Mouse (Mus musculus) ZHBTc4 (cell line): ENCODE data around the gene Pla2g2e.
"Not testable (repeated sequence)": the region's sequence is repeated elsewhere in the genome, so short reads cannot be mapped to it uniquely, and the experiment has no call there.

Experiments
- DNase-seq: peaks from one replicate; pipeline ENCODE4 v3.0.0-alpha.2; 2011; ENCODE audit warnings: low read depth, low spot score

Pla2g2e gene

DNA sequence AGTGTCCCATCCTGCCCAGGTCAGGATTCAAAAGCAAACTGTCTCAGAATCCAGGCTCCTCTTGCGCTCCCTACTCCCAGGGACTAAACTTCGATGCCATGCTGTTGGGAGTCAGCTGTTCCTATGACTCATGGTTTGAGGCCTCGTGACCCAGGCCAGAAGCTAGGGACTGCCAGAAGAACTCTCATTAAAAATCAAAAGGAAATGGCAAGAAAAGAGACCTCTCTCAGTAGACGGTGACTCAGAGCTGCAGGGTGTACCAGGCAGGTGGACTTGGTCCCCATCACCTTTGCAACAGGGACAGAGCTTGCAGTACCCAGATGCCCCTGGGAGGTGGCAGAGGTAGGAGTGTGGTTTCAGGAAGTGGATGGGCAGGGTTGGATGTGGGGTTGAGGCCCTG, at the start of gene Pla2g2e:
TSS of gene Pla2g2e (plus strand) at position 212 of the 400 bp plus-strand sequence.
- no peak for DNase-seq

DNA sequence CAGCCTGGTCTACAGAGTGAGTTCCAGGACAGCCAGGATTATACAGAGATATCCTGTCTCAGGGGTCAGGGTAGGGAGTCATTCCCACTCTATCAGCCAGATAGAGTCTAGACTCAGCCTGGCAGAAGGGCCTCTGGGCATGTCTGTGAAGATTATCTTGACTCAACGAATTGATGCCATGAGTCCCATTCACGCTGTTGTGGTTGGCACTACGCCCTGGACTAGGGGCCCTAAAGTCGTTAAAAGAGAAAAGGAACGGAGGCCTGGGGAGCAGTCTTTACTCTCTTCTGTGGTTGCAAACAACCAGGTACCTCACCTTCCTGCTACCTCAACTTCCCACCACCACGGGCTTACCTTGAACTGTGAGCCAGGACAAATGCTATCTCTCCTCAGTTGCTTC, 37.9 kb upstream of the Pla2g2e start:
- no peak for DNase-seq

DNA sequence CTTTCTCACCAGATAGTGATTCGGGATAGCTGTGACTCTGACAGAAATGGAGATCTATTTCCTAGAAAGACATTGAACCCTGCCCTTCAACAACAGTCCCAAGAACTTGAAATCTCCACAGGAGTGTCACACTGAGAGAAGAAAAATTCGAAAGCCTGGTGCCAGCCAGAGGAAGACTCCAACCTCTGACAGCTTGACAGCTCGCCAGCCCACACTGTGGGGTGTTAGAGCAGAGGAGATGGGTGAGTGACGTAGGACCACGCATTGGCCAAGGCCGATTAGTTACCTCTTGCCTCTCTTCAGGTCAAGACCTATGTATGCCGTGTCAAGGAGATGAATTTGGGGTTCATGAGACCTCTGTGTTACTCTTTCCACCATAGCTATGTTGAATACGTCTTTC, 37.0 kb upstream of the Pla2g2e start:
- no peak for DNase-seq

DNA sequence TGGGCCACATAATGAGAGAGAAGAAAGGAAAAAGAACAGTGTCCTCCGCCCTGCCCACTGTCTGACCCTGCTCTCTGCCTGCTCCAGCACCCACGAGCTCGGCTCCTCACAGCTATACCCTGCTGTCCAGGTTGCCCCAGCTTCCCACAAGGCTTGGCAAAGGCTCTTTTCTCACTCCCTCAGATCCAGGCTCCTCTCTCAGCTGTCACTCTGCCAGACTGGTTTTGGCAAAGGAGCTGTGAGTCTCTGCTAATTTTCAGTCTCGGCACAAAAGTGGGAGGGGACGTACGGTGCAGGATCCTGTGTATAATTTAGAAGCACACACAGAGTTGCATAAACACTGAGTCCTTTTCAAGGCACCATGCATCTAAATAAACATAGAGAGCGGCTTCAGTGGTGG, 36.4 kb upstream of the Pla2g2e start:
- no peak for DNase-seq

DNA sequence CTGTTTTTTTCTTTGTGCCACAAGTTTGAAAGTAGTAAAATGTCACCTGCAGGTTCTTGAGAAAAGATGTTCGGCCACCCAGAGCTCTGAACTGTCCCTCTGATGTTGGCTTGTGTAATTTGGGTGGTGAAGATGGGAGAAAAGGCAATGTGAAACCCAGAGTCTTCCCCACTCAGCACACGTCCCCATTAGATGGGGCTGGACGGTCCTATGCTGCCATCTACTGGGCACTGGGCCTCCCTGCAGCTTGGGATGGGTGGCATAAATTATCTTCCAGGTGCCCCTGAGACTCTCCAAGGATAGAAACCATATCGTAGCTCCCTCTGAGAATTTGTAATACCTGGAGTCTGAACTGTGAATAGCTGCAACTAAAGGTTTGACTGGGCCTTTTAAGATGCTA, 26.3 kb upstream of the Pla2g2e start:
- peak; percentile 81 for DNase-seq

DNA sequence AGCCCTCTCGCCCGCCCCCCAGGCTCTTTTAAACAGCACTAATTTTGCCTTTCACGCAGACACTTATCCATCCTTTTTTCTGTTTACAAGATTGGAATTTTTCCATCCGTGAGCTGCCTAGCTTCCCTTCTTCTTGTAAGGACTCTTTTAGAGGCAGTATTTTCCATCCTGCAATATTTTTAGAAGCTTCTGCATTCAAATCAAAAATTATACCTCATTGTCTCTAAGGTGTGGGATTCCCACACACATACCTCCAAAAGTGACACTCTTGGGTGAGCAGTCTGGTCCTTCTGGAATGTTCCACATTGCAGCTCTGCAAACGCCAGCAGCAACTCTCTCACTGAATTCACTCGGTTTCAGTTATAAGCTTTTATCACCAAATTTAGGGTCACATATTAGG, 24.8 kb upstream of the Pla2g2e start:
- DNase-seq = no peak

DNA sequence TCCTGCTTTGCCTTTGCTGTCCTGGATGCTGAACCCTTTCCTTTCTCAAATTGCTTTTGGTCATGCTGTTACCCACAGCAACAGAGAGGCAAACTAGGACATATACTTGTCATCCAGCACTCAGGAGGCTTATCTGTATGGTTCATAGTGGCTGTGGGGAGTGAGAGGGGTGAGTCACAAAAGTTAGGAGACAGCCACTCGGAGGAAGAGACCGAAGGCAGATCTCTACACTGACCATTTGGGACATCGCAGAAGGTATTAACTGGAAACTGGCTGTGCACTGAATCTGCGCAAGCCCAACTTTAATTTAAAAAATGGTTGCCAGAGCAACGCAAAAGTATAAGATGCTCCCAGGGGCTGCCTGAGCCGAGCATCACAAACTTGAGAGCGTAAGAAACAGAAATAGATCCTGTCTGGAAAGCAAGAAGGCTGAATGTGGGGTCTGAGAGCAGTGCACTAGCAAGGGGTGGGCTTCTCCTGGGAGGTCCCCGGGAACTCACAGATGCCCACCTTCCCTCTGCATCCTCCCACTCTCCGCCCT, 22.6 kb upstream of the Pla2g2e start:
- no peak for DNase-seq

DNA sequence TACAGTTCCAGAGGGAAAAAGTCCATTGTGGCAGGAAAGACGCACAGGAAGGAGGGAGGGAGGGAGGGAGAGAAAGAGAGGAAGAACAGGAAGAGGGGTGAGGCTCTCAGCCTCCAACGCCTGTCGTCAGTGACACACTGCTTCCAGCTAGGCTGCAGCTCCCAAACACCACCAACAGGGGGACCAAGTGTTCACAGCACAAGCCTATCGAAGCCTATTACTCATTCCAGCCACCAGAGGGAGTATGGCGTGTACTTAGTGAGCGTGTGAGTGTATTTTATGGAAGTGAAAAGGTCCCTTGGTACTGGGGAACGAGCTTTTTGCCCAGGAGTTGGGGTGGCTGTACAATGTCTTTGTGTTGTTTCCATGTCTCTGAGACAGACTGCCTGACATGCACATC, 21.3 kb upstream of the Pla2g2e start:
- DNase-seq = peak; percentile 95

DNA sequence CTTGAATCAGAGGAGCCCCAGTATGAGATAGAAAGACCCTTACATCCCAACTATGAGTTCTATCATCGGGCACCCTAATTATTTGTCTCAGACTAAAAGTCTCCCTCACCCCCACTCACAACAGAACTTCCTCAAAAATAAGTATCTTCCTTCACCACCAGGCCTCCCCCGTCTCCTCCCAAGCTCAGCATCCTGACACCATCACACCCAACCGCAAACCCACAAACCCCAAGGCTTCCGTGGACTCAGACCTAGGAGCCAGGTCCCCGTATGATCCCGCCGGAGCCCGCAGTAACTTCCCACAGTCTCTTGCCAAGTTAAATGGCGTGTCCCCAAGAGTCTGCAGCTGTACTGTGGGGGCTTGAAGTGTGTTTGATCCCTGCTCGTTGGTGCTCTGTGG, 20.2 kb upstream of the Pla2g2e start:
- DNase-seq = peak; percentile 45

DNA sequence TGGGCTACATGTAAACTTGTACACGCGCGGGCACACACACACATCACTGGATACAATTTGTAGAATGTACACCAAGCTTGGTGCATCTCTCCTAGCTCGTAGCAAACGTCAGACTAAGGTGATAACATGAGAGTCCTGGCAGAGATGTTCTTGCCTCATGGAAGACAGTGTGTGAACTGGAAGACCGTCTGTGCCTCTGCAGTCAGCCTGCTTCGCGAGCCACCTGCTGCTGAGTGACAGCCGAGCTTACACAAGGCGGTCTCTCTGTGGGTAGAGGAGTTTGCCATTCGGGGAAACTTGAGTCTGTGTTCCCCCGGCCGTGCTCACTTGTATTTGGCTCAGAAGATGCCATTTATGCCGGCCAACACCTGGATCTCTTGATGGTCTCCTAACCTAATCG, 19.3 kb upstream of the Pla2g2e start:
- no peak for DNase-seq

DNA sequence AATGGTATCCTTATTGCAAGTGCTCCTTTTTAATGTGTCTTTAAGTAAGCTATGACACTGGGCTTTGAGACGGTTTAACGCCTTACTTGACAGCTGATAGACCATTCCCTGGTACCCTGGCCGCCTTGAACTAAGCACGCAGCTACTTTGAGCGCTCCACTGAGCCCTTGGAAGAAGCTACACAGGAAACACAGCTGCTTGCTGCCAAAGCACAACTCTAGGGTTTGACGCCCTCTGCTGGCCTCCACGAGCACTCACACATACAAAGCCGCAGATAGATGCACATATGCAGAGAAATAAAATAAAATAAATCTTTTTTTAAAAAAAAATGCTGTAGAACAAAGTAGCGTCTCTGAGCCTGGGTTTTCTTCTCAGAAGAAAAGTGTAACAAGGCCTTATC, 18.5 kb upstream of the Pla2g2e start:
- DNase-seq = peak; percentile 88

DNA sequence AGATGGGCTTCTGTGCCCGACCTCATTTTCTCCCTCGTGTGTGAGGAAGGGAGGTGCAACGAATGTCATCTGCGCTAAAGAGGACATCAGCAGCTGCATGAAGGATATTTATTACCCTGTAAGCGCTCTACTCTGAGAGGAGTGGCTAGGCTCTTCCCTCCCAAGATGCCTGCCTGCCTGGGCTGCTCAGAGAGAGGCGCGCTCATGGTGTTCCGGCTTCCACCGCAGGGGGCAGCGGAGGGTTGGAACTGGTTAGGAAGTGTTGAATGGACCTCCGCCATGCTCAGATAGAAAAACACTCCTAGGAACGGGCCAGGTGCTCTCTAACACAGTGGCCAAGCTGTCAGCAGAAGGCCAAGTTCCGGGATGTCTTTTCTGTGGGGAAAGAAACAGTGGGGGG, 18.0 kb upstream of the Pla2g2e start:
- DNase-seq = peak; percentile 96

DNA sequence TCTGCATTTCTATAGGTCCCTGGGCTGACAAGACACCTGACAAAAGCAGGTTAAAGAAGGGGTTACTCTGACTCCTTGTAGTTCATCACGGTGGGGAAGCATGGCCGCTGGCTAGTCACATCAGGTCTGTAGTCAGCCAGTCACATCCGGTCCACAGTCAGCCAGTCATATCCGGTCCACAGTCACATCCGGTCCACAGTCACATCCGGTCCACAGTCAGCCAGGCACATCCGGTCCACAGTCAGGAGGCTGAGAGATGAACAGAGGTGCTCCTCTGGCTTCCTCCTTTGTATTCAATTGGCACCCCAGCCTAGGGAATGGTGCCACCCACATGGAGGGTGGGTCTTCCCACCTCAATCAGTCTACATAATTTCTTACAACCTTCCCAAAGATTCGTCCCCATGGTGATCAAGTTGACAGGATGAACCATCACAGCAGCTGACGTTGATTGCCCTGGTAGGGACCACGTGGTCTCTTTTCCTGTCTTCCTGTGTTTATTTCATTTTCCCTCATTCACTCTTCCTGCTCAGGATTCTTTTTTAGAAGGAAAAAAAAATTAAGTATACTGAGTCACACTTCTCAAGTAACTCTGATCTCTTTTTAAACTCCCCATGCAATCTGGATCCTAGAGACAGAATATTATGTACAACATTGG, 14.3 kb upstream of the Pla2g2e start, which contains the start of gene Pla2g5:
TSS of gene Pla2g5 (minus strand) at position 139 of the 655 bp plus-strand sequence.
- peak; percentile 89 for DNase-seq

DNA sequence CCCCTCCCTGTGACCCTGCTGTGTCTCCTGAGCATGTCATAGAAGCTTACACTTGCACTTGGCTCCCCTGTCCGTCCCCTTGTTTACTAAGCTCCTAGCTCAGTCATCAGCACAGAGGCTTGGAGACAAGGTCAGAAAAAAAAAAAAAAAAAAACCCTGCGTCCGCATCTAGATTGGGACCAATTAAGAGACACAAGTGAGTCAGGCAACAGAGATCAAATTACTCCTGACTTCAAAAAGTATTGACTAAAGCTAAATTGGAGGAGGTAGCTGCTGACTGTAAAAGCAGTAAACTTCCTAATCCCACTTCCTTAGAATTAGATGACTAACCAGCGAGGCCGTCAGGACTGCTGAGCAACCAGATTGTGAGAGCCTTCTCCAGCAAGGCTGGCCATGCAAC, 12.7 kb upstream of the Pla2g2e start:
- DNase-seq = no peak

DNA sequence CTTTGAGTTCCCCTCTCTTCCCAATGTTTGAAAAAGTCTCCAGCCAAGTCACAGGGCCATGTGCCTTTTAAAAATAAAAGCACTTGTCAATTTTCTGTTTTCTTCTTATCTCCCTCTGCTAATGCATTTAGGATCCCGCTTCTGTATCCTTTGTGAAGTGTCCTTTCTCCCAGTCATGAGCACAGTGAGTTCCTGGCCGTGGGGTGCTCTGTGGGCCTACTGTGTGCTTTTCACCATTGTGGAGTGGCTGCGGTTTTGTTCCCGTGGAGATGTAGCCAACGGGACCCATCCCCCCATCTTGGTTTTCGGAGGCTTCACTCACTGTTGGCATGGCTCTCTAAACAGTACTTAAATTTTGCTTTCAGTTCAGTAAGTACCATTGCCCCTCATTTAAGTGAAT, 11.8 kb upstream of the Pla2g2e start:
- DNase-seq = no peak

DNA sequence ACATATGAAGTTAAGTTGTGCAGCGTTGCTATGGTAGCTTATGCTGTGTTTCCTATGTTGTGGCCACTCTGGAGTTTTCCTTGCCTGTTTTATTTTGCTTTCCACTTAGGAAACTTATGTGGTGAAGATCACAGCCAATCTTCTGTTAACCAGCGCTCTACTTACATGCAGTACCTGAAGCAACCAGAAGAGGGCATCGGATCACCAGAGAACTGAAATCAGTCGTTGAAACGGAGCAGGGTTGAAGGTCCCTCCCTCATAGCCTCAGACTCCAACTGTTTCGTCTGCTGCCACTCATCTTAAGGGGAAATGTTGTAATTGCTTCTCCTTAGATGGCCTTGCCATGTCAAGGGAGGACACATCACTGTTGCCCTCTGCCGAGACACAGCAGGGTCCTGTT, 11.3 kb upstream of the Pla2g2e start:
- DNase-seq = peak; percentile 84

DNA sequence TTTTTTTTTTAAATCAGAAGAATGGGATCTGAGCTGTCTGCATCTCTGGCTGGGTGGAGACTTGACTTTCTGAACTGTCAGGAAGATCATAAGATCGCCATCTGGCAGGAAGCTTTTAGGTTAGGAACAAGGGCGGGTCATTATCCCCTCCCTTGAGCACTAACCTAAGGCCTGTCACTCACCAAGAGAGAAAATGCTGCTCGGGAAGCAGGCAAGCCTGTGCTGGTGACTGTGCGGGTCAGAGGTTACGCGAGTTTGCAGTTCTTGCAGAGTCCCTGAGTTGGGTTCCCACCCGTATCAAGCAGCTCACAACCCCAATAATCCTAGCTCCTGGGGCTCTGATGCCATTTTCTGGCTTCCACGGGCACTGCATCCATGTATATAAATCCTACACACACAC, 9.1 kb upstream of the Pla2g2e start:
- DNase-seq = peak; percentile 40

DNA sequence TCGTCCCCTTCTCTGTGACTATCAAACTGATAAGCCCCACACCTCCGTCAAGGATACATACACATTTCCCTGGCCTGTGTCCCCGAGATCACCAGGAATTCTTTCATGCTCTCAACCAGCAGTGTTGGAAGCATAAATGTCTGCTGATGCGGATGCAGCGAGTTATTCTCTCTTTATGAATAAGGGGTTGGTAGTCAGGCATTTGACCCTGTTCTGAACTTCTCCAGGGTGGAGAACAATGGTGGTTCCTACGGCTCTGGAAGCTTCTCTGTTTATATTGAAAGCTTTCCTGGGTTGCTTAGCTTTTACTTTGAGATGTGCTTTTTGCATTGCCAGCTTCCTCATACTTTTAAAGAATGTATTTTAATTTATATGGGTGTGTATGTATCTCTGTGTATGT, 3.9 kb upstream of the Pla2g2e start, which contains the start of gene Gm13030:
TSS of gene Gm13030 (minus strand) at position 101 of the 400 bp plus-strand sequence.
- DNase-seq = no peak

DNA sequence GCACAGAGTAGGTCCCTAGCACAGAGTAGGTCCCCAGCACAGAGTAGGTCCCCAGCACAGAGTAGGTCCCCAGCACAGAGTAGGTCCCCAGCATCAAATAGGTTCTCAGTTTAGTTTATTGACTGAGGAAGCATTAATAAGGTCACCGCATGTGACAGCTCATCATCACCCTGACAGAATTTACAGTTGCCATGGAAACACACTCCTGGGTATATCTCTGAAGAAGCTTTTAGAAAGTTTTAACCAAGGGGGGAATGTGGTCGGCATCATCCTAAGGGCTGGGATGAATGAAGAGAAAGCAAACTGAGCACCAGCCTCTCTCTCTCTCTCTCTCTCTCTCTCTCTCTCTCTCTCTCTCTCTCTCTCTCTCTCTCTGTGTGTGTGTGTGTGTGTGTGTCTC, 2.5 kb upstream of the Pla2g2e start:
- DNase-seq = not testable (repeated sequence)

DNA sequence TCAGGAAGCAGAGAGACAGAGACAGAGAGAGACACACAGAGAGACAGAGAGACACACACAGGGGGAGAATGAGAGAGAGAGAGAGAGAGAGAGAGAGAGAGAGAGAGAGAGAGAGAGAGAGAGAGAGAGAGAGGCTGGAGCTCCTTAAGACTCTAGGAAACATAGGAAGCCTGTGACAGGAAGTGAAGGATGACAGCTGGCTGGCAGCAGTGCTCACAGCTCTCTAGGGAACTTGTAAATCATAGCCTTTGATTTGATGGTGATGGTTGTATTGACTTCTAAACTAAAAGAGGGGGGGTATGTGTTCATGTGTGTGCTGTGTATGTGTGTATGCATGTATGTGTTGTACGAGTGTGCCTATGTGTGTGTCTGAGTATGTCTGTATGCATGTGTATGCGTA, 1.8 kb upstream of the Pla2g2e start:
- DNase-seq = no peak

DNA sequence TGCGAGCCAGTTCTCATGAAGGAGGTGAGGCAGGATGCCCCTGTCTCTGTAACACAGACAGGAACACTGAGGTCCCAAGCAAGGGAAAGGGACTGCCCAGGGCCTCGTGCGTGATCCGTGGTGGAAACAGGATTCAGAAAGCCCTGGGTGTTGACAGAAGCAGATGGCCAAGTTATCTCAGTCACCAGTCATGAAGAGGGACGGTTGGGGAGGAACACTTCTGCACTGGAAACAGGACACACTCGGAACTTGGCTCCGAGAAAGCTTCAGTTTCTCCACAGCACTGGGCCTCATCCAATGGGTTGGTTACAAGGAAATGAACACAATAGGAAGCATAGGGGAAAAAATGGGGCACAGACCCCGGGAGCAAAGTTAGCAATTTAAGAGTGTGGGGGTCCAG, 1.0 kb downstream of the Pla2g2e start:
- DNase-seq = no peak

DNA sequence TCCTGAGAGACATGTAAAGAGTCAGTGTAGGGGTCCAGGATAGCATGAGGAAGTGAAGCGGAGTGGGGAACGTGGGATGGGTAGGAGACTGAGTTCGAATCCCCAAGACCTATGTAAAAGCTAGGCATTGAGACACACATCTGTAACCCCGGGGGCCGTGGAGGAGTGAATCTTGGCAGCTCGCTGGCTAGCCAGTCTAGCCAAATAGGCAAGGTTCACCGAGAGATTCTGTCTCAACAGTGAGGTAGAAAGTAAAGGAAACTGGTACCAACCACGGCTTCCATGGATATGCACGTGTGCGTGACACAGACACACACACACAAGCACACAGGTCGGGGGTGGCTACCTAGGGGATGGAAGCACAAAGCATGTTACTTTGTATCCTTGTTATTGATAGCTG, 2.1 kb downstream of the Pla2g2e start:
- no peak for DNase-seq

DNA sequence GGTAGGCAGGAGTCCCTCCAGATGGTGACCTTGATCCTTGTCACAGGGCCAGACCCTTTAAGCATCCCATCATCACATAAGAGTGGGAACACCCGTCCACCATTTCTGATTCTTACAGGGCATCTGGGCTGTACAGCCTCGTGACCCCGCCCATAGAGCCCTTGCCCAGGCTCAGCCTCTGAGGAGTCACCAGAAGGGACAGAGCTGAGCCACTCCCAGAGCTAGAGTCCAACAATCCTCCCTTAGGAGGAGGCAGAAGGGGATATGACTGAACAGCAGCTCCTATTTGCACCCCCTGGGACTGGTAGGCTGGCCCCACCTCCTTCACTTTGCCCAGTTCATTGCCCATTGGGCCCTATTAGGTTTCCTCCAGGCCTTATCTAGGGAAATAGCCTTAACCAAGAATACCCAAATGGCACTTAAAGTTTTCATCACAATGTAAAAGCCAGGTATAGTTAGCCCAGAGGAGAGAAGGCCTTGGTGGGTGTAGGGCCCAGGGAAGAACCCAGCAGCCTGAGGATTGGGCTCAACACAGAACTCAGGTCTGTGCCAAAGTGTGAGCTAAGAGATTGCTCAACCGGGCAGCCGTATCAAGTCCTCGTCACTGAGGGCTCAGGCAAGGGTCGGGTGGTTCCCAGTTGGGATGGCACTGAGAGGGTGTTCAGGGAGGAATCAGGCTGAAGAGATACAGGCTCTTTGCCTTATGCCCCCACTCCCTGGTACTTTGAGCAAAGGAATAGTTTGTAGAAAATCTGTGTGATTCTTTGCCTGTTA, 3.3 kb downstream of the Pla2g2e start:
- DNase-seq = no peak
